18 mouse cellular contexts compared by ENCODE assay signal in genomic region chr19:28337574-28337973, GRCm38 (mm10).
DNase-seq lines count a peak whose midpoint lies in the region; ATAC-seq lines count a peak whose summit lies in the region.
"Had no signal": no experiment of that assay in that cellular context is flagged by ENCODE, and none has a peak within 500 bp of the region (broad histone marks: within the 10 kb centered on the region; RNA-seq: fewer than 3 reads in every experiment).

No protein-coding gene starts in this region.

- DNase-seq in 3T3-L1 (ENCODE audit: low read depth, low spot score) (peak; percentile 24), NIH3T3 (ENCODE audit: low read depth) (peak; percentile 34), liver (no peak)
- peak; percentile 91 for DNase-seq in midbrain, embryonic 11.5 days (ENCODE audit: low spot score, missing footprints)
- DNase-seq in gastrocnemius, postnatal 10 days, result no peak
- DNase-seq: adrenal gland, adult 8-10 months; cerebellum, postnatal 36 days; gastrocnemius, adult 2 months; kidney, adult 11 months; right cerebral cortex, postnatal 4 days; thymus, postnatal 25 days had no signal

- H3K9me3 ChIP-seq in hindbrain, embryonic 13.5 days, result no peaks in the 10 kb centered on the region
- H3K9me3 ChIP-seq in hindbrain, embryonic 12.5 days (replicated peaks), result no peaks in the 10 kb centered on the region
- no peaks in the 10 kb centered on the region for H3K9me3 ChIP-seq in midbrain, embryonic 11.5 days (ENCODE audit: control insufficient read depth, low read length)
- H3K9me3 ChIP-seq: G1E; liver, embryonic 12.5 days had no signal

- no peak overlapping the region for H3K4me3 ChIP-seq in hindbrain, embryonic 13.5 days
- H3K4me3 ChIP-seq in hindbrain, embryonic 12.5 days, result no peak overlapping the region
- H3K4me3 ChIP-seq in midbrain, embryonic 11.5 days (ENCODE audit: low read depth, low read length), result no peak overlapping the region
- H3K4me3 ChIP-seq: gastrocnemius, adult 2 months; liver, embryonic 12.5 days had no signal

- no peak overlapping the region for H3K9ac ChIP-seq in hindbrain, embryonic 13.5 days
- H3K9ac ChIP-seq in hindbrain, embryonic 12.5 days, result no peak overlapping the region
- H3K9ac ChIP-seq in midbrain, embryonic 11.5 days (ENCODE audit: low read length), result no peak overlapping the region
- H3K9ac ChIP-seq: liver, embryonic 12.5 days had no signal

- no peaks in the 10 kb centered on the region for H3K36me3 ChIP-seq in hindbrain, embryonic 13.5 days
- no peaks in the 10 kb centered on the region for H3K36me3 ChIP-seq in hindbrain, embryonic 12.5 days
- H3K36me3 ChIP-seq in midbrain, embryonic 11.5 days (ENCODE audit: control insufficient read depth, insufficient read depth, low read length), result no peaks in the 10 kb centered on the region
- H3K36me3 ChIP-seq: G1E; liver, embryonic 12.5 days had no signal

- 40% methylated on average over 3 of the region's 3 CpGs for WGBS in hindbrain, embryonic 13.5 days
- 52% methylated on average over 3 of the region's 3 CpGs for WGBS in hindbrain, embryonic 12.5 days
- WGBS in midbrain, embryonic 11.5 days, result 38% methylated on average over 3 of the region's 3 CpGs

- ATAC-seq in hindbrain, embryonic 13.5 days (ENCODE audit: low FRiP score), result no peak
- ATAC-seq in hindbrain, embryonic 12.5 days (ENCODE audit: low FRiP score), result no peak
- ATAC-seq in midbrain, embryonic 11.5 days (ENCODE audit: low FRiP score), result no peak
- ATAC-seq: CD4-positive, CD25-positive, alpha-beta regulatory T cell, adult 4 months; hindbrain, embryonic 16.5 days; liver, embryonic 12.5 days; lung, postnatal 0 days had no signal

- peak overlapping the region; percentile 55; the same call in 1 of the 2 replicates for H3K27ac ChIP-seq in hindbrain, embryonic 13.5 days
- no peak overlapping the region for H3K27ac ChIP-seq in hindbrain, embryonic 12.5 days
- H3K27ac ChIP-seq in midbrain, embryonic 11.5 days (ENCODE audit: low read depth, low read length), result no peak overlapping the region
- H3K27ac ChIP-seq: gastrocnemius, adult 2 months; liver, embryonic 12.5 days had no signal

- no peak overlapping the region for H3K4me2 ChIP-seq in hindbrain, embryonic 13.5 days
- no peak overlapping the region for H3K4me2 ChIP-seq in hindbrain, embryonic 12.5 days (replicated peaks)
- H3K4me2 ChIP-seq in midbrain, embryonic 11.5 days, result no peak overlapping the region
- H3K4me2 ChIP-seq: liver, embryonic 12.5 days had no signal

- H3K27me3 ChIP-seq in hindbrain, embryonic 13.5 days, result no peaks in the 10 kb centered on the region
- H3K27me3 ChIP-seq in hindbrain, embryonic 12.5 days, result no peaks in the 10 kb centered on the region
- H3K27me3 ChIP-seq in midbrain, embryonic 11.5 days (ENCODE audit: control insufficient read depth, insufficient read depth, low read length), result peaks cover 52% of the 10 kb centered on the region
- H3K27me3 ChIP-seq: liver, embryonic 12.5 days had no signal

- peaks cover 27% of the 10 kb centered on the region for H3K4me1 ChIP-seq in hindbrain, embryonic 13.5 days (replicated peaks)
- peaks cover 31% of the 10 kb centered on the region for H3K4me1 ChIP-seq in hindbrain, embryonic 12.5 days
- peaks cover 16% of the 10 kb centered on the region for H3K4me1 ChIP-seq in midbrain, embryonic 11.5 days (ENCODE audit: control insufficient read depth, insufficient read depth, low read length)
- H3K4me1 ChIP-seq: liver, embryonic 12.5 days had no signal

Comparison
In these comparisons a context has a peak if more than half of its experiments do, and no peak if none do; other contexts are left out.
1. DNase-seq: peak in 3T3-L1 (single experiment), NIH3T3 (single experiment) and midbrain, embryonic 11.5 days (single experiment); none in liver (single experiment) and gastrocnemius, postnatal 10 days (single experiment).